Mouse (Mus musculus): ENCODE data around the gene Dusp8.

- TF ChIP-seq CTCF (IDR thresholded peaks at IDR 0.05; ENCODE audit: control insufficient read depth, insufficient read depth, low read length) (no peak), POLR2A (IDR thresholded peaks at IDR 0.05; ENCODE audit: borderline replicate concordance, control insufficient read depth, low read depth, low read length) (no peak)
Observed at GRCm38 (mm10) chr7:142056601-142057061, 39.0 kb downstream of the Dusp8 start.
